Mouse (Mus musculus): Measurements from ENCODE around the gene Emc8. TPM values are rescaled to one million over a fixed set of nuclear protein-coding genes. Genes with fewer than 3 reads are reported as not detected.
"Not testable (repeated sequence)": the region's sequence is repeated elsewhere in the genome, so short reads cannot be mapped to it uniquely, and the experiment has no call there.

The Emc8 gene
- polyA plus RNA-seq, 1 experiment from 2014 or later, result 205 TPM

GRCm38 (mm10) chr8:120684082-120684481 is 15.7 kb upstream of the Emc8 start:
- no peak overlapping the region for H3K27ac ChIP-seq
- H3K9me3 ChIP-seq, result no peaks in the 10 kb centered on the region
- H3K27me3 ChIP-seq, result peaks cover 5% of the 10 kb centered on the region; the same call in 1 of the 2 replicates
- H3K9ac ChIP-seq, result no peak overlapping the region
- no peak overlapping the region for H3K4me2 ChIP-seq
- peaks cover 22% of the 10 kb centered on the region for H3K4me1 ChIP-seq
- ATAC-seq (ENCODE audit: insufficient number of reproducible peaks, low FRiP score, low TSS enrichment, low read depth), result no peak
- H3K36me3 ChIP-seq, result no peaks in the 10 kb centered on the region
- WGBS, result 62% methylated on average over 5 of the region's 5 CpGs
- no peak overlapping the region for H3K4me3 ChIP-seq

- H3K27ac ChIP-seq, result no peak overlapping the region
- peaks cover 22% of the 10 kb centered on the region for H3K4me1 ChIP-seq
- H3K9me3 ChIP-seq, result no peaks in the 10 kb centered on the region
- 14% methylated on average over 10 of the region's 10 CpGs for WGBS
- peaks cover 5% of the 10 kb centered on the region; the same call in 1 of the 2 replicates for H3K27me3 ChIP-seq
- no peak overlapping the region for H3K4me3 ChIP-seq
- no peaks in the 10 kb centered on the region for H3K36me3 ChIP-seq
- H3K9ac ChIP-seq, result no peak overlapping the region
- H3K4me2 ChIP-seq, result no peak overlapping the region
- ATAC-seq (ENCODE audit: insufficient number of reproducible peaks, low FRiP score, low TSS enrichment, low read depth), result no peak
These were observed 15.2 kb upstream of the Emc8 start for GRCm38 (mm10) chr8:120683602-120684001.

DNA sequence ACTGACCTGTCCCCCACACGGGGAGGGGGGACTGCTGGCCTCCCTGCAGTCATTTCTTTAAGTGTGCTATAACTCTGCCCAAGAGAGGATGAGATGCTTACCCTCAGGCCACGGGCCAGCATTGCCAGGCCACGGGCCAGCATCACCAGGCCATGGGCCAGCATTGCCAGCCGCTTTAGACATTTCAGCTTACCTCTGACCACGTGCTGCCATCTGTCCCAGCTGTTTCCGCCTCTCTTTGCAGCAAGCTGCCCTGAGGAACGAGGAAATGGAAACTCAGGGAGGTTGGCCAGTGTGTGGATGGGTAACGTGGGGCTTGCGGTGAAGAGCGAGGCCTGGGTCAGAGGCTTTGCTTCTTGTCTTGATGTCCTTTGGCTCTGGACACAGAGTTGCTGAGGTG is 12.7 kb upstream of the Emc8 start:
- ATAC-seq (ENCODE audit: insufficient number of reproducible peaks, low FRiP score, low TSS enrichment, low read depth), result no peak
- Histone ChIP-seq H3K4me2 (no peak overlapping the region), H3K9ac (no peak overlapping the region), H3K27me3 (peaks cover 5% of the 10 kb centered on the region; the same call in 1 of the 2 replicates), H3K27ac (no peak overlapping the region), H3K4me3 (no peak overlapping the region), H3K9me3 (no peaks in the 10 kb centered on the region), H3K36me3 (no peaks in the 10 kb centered on the region), H3K4me1 (peaks cover 20% of the 10 kb centered on the region)
- 68% methylated on average over 10 of the region's 10 CpGs for WGBS

DNA sequence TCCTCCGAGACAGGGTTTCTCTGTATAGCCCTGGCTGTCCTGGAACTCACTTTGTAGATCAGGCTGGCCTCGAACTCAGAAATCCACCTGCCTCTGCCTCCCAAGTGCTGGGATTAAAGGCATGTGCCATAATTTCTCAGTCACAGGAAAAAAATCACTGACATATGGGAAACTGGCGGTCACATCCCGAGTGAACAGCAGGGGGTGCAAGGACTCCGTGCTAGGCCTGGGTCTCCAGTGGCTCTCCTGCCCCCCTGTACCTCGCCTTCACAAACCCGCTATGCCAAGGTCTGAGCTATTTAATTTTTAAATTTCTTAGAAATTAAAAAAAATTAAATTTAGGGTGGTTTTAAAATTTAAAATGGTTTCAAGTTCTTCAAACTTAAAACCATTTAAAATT is 12.0 kb upstream of the Emc8 start:
- not testable (repeated sequence) for H3K9me3 ChIP-seq; ATAC-seq (ENCODE audit: insufficient number of reproducible peaks, low FRiP score, low TSS enrichment, low read depth); H3K36me3 ChIP-seq; H3K4me2 ChIP-seq; H3K4me3 ChIP-seq; H3K27me3 ChIP-seq; H3K27ac ChIP-seq; H3K9ac ChIP-seq
- WGBS, result 56% methylated on average over 7 of the region's 7 CpGs
- peaks cover 16% of the 10 kb centered on the region for H3K4me1 ChIP-seq

- 56% methylated on average over 11 of the region's 11 CpGs for WGBS
- Histone ChIP-seq H3K9me3 (no peaks in the 10 kb centered on the region), H3K27me3 (peaks cover 5% of the 10 kb centered on the region; the same call in 1 of the 2 replicates), H3K27ac (no peak overlapping the region), H3K4me2 (no peak overlapping the region), H3K9ac (no peak overlapping the region), H3K36me3 (peaks cover 7% of the 10 kb centered on the region; the same call in 1 of the 2 replicates), H3K4me1 (peaks cover 10% of the 10 kb centered on the region; the same call in 1 of the 2 replicates), H3K4me3 (no peak overlapping the region)
- no peak for ATAC-seq (ENCODE audit: insufficient number of reproducible peaks, low FRiP score, low TSS enrichment, low read depth)
These were observed 11.4 kb upstream of the Emc8 start for GRCm38 (mm10) chr8:120679629-120680387.

DNA sequence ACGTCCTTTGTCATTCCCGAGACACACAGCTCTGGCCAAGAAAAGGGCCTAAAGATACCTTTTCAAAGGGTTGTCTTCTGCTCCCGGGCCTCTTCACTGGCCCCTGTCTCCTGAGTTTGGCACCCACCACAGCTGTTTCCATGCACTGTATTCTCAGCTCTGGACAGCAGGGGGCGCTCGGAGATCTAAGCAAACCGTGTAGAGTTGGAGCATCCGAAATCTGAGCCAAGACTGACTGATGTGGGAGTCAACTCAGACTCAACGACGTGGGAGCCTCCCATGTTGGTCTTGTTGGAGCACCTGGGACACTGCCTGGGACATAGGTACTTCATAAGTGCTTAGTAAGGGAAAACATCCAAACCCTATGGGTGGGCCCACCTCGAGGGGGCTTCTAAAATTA is 10.1 kb upstream of the Emc8 start:
- WGBS, result 12% methylated on average over 10 of the region's 10 CpGs
- Histone ChIP-seq H3K9me3 (no peaks in the 10 kb centered on the region), H3K9ac (no peak overlapping the region), H3K4me2 (no peak overlapping the region), H3K27me3 (peaks cover 5% of the 10 kb centered on the region; the same call in 1 of the 2 replicates), H3K36me3 (peaks cover 16% of the 10 kb centered on the region), H3K4me3 (no peak overlapping the region), H3K4me1 (0 out of 2 replicates have a peak, but pooled peaks cover 3% of the 10 kb centered on the region), H3K27ac (no peak overlapping the region)
- ATAC-seq (ENCODE audit: insufficient number of reproducible peaks, low FRiP score, low TSS enrichment, low read depth), result no peak

DNA sequence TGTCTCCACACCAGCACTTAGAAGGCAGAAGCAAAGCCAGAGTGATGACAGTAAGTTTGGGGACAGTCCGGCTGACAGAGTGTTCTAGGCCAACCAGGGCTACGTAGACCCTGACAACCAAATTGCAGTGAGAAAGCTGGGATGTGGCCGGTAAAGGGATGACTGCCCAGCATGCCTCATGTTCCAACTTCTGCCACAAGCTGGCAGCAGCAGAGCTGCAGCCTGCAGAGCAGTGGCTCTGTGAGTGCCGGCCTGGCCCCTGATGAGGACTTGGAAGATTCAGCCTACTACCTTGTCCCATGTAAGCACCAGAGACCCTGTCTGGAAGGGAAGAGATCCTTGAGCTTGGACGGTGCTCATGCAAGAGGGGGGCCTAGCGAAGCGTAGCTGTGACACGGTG is 7.3 kb upstream of the Emc8 start:
- H3K27me3 ChIP-seq, result no peaks in the 10 kb centered on the region
- H3K4me3 ChIP-seq, result no peak overlapping the region
- no peaks in the 10 kb centered on the region for H3K9me3 ChIP-seq
- no peak overlapping the region for H3K9ac ChIP-seq
- H3K4me1 ChIP-seq, result 0 out of 2 replicates have a peak, but pooled peaks cover 3% of the 10 kb centered on the region
- ATAC-seq (ENCODE audit: insufficient number of reproducible peaks, low FRiP score, low TSS enrichment, low read depth), result no peak
- H3K4me2 ChIP-seq, result no peak overlapping the region
- WGBS, result 76% methylated on average over 8 of the region's 8 CpGs
- H3K27ac ChIP-seq, result no peak overlapping the region
- H3K36me3 ChIP-seq, result peaks cover 42% of the 10 kb centered on the region

GRCm38 (mm10) chr8:120673298-120673697 is 4.9 kb upstream of the Emc8 start:
- Histone ChIP-seq H3K4me3 (no peak overlapping the region), H3K27me3 (no peaks in the 10 kb centered on the region), H3K9ac (no peak overlapping the region), H3K27ac (no peak overlapping the region), H3K4me1 (peaks cover 7% of the 10 kb centered on the region), H3K36me3 (peaks cover 53% of the 10 kb centered on the region), H3K4me2 (no peak overlapping the region), H3K9me3 (no peaks in the 10 kb centered on the region)
- WGBS, result 94% methylated on average over 7 of the region's 7 CpGs
- ATAC-seq (ENCODE audit: insufficient number of reproducible peaks, low FRiP score, low TSS enrichment, low read depth), result no peak

- Histone ChIP-seq H3K9ac (no peak overlapping the region), H3K27me3 (no peaks in the 10 kb centered on the region), H3K4me2 (no peak overlapping the region), H3K9me3 (no peaks in the 10 kb centered on the region), H3K4me1 (peaks cover 7% of the 10 kb centered on the region), H3K4me3 (no peak overlapping the region), H3K27ac (no peak overlapping the region), H3K36me3 (peaks cover 53% of the 10 kb centered on the region)
- ATAC-seq (ENCODE audit: insufficient number of reproducible peaks, low FRiP score, low TSS enrichment, low read depth), result no peak
- 87% methylated on average over 16 of the region's 16 CpGs for WGBS
These were observed 4.4 kb upstream of the Emc8 start for GRCm38 (mm10) chr8:120672626-120673229.

DNA sequence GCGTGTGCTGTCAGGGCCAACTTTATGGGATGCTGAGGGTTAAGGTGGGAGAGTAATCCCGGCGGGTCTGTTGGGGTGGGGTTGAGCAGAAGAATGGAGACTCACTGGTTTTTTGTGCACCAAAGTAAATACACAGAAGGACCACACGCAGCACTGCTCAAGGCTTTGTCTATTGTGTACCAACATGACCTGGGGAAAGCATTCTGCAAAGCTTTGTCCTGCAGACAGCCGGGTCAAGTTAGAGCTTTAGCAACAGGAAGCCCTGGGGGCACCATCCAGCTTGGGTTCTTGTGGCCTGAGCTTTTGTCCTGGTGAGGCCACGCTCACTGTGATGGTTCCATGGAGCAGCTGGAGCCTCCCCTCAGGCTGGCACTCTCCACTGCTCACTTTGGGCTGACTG is 3.4 kb upstream of the Emc8 start:
- Histone ChIP-seq H3K27ac (no peak overlapping the region), H3K4me2 (no peak overlapping the region), H3K9me3 (no peaks in the 10 kb centered on the region), H3K4me1 (peaks cover 12% of the 10 kb centered on the region), H3K36me3 (peaks cover 53% of the 10 kb centered on the region), H3K27me3 (no peaks in the 10 kb centered on the region), H3K9ac (no peak overlapping the region), H3K4me3 (no peak overlapping the region)
- no peak for ATAC-seq (ENCODE audit: insufficient number of reproducible peaks, low FRiP score, low TSS enrichment, low read depth)
- WGBS, result 72% methylated on average over 6 of the region's 6 CpGs

- peak within 1 kb of the TSS; percentile 83 for H3K4me2 ChIP-seq
- H3K4me3 ChIP-seq, result peak within 1 kb of the TSS; percentile 85
- H3K27me3 ChIP-seq, result no peaks in the 10 kb centered on the region
- H3K9ac ChIP-seq, result peak within 1 kb of the TSS; percentile 98
- H3K36me3 ChIP-seq, result peaks cover 34% of the 10 kb centered on the region
- peak within 1 kb of the TSS; percentile 88 for H3K27ac ChIP-seq
- H3K4me1 ChIP-seq, result peaks cover 40% of the 10 kb centered on the region
- H3K9me3 ChIP-seq, result no peaks in the 10 kb centered on the region
- under 1% methylated on average over 104 of the region's 105 CpGs for WGBS
- peak; percentile 88 for ATAC-seq (ENCODE audit: insufficient number of reproducible peaks, low FRiP score, low TSS enrichment, low read depth)
These were observed 606 bp downstream of the Emc8 start, which contains the start of the genes Gm27021 and Cox4i1 for GRCm38 (mm10) chr8:120667561-120668373. Gene Gm27021, minus strand, starts transcription at chr8:120668079. Gene Cox4i1, plus strand, starts transcription at chr8:120668222.

All from limb, embryonic 15.5 days (tissue).